Mouse (Mus musculus): ENCODE data around the gene Dlx2. TPM values are rescaled to one million over a fixed set of nuclear protein-coding genes. Genes with fewer than 3 reads are reported as not detected.

The Dlx2 gene
- total and polyA plus RNA-seq, 2 experiments from 2014 or later, result 1.1 TPM; not detected in 1

DNA sequence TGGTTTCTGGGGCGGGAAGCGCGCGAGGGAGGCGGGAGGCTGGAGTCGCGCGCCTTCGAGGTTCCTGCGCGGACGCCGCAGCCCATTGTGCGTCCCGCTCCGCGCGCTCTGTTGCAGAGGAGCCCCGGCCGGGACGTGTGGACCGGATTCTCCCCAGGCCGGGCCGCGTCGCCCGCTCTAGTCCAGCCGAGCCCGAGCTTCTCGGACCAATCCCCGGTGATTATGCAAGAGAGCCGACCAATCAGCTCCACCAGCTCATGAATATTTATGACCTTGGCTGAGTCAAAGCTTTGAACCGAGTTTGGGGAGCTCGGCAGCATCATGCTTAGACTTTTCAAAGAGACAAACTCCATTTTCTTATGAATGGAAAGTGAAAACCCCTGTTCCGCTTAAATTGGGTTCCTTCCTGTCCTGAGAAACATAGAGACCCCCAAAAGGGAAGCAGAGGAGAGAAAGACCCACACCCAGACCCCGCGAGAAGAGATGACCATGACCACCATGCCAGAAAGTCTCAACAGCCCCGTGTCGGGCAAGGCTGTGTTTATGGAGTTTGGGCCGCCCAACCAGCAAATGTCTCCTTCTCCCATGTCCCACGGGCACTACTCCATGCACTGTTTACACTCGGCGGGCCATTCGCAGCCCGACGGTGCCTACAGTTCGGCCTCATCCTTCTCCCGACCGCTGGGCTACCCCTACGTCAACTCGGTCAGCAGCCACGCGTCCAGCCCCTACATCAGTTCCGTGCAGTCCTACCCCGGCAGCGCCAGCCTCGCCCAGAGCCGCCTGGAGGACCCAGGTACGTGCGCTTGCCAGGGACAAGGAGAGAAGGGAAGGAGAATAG, 16.8 kb downstream of the Dlx2 start:
- no peak overlapping the region for H3K27ac ChIP-seq (ENCODE audit: low read depth)
- peak overlapping the region; percentile 76 for H3K4me2 ChIP-seq (ENCODE audit: low read depth, low read length)
- H3K36me3 ChIP-seq (replicated peaks; ENCODE audit: control insufficient read depth, insufficient read depth, low read length), result no peaks in the 10 kb centered on the region
- ATAC-seq (ENCODE audit: insufficient read depth, low read depth) (peak; percentile 80), DNase-seq (ENCODE audit: low spot score) (peak; percentile 69)
- no peak overlapping the region for H3K9ac ChIP-seq (replicated peaks; ENCODE audit: low read depth, low read length)
- TF ChIP-seq EP300 (IDR thresholded peaks at IDR 0.05; ENCODE audit: low read depth), result no peak
- no peak for TF ChIP-seq CTCF (IDR thresholded peaks at IDR 0.05; ENCODE audit: low read depth)
- H3K4me1 ChIP-seq (ENCODE audit: control insufficient read depth, insufficient read depth), result peaks cover 9% of the 10 kb centered on the region; the same call in 1 of the 2 replicates
- no peaks in the 10 kb centered on the region for H3K9me3 ChIP-seq (replicated peaks; ENCODE audit: control insufficient read depth, low read length)
- H3K27me3 ChIP-seq (ENCODE audit: control insufficient read depth, insufficient read depth, low read length), result peaks cover 99% of the 10 kb centered on the region
- H3K4me3 ChIP-seq (ENCODE audit: low read depth, low read length), result peak overlapping the region; percentile 54
- WGBS, result under 1% methylated on average over 60 of the region's 60 CpGs

DNA sequence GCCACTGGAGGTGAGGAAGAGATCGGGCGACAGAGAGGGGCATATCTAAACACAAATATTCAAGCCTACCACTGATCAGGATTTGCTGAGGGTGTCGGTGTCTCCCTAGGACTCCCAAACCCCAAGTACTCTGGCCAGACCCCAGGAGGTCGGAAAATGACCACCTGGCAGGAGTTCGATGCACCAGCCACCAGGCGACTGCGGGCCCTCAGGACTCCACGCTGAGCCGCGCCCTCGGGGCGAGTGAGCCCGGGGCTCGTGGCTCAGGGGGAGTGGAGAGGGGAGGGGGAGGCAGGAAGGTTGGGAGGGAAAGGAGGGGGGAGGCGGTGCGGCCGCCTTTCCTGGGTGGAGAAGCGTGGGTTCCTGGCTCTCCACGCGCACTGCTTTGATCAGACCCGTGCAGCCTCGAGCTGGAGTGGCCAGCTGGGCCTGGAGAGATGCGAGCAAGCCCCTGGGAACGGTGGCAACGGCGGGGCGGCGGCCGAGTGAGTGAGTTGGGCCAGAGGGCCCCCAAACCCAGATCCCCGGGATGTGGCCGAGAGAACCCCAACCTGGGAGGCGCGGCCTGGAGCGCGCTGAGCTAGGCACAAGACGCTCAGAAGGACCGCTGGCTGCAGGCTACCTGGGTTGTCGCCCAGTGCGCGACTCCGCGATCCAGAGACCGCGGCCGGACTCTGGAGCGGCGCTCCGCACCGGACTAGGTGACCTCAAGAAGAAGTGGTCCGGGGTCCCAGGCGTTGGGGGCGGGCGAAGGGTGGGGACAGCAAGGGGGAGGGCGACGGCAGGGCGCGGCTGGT, 17.6 kb downstream of the Dlx2 start:
- ATAC-seq (ENCODE audit: insufficient read depth, low read depth), result peak; percentile 24; the same call in 1 of the 2 replicates
- Histone ChIP-seq H3K4me2 (ENCODE audit: low read depth, low read length) (peak overlapping the region; percentile 76), H3K36me3 (replicated peaks; ENCODE audit: control insufficient read depth, insufficient read depth, low read length) (no peaks in the 10 kb centered on the region), H3K4me3 (ENCODE audit: low read depth, low read length) (peak overlapping the region; percentile 54), H3K27ac (ENCODE audit: low read depth) (no peak overlapping the region), H3K9me3 (replicated peaks; ENCODE audit: control insufficient read depth, low read length) (no peaks in the 10 kb centered on the region), H3K9ac (replicated peaks; ENCODE audit: low read depth, low read length) (no peak overlapping the region), H3K4me1 (ENCODE audit: control insufficient read depth, insufficient read depth) (peaks cover 9% of the 10 kb centered on the region; the same call in 1 of the 2 replicates), H3K27me3 (ENCODE audit: control insufficient read depth, insufficient read depth, low read length) (peaks cover 99% of the 10 kb centered on the region)
- WGBS, result 1% methylated on average over 54 of the region's 57 CpGs
- DNase-seq (ENCODE audit: low spot score), result no peak
- TF ChIP-seq EP300 (IDR thresholded peaks at IDR 0.05; ENCODE audit: low read depth) (no peak), CTCF (IDR thresholded peaks at IDR 0.05; ENCODE audit: low read depth) (no peak)

DNA sequence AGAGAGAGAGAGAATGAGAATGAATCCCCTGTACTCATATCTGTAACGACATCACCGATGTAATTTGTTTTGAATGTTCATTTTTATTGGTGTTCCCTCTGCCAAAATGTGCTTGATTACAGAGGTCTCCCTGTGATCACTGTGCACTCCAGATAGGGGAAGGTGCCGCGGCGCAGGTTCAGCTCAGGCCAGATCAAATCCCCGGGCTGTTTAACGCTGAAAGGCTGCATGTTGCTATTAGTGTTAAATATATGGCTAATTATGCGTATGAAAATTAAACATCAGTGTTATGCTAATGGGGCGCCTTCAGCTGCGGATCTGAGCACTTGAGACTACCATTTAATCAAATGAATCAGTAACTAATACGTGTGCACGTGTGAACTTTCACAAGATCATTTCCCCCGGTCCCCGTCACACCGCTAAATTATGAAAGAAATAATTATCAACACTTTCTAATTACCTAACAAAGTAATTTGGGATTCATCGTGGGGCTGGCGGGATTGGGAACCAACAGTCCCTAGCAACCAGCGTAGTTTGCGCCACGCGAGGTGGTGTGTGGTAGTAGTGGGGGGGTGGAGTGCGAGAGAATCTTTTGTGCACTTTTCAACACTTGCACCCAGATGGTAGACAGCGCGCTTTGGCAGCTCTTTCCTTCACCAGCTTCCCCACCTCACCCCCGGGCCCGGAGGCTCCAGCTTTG, 18.4 kb downstream of the Dlx2 start, which contains the start of gene Dlx1:
Dlx1 (plus strand) TSS at position 100 of the 700 bp plus-strand sequence.
- H3K27ac ChIP-seq (ENCODE audit: low read depth), result no peak within 1 kb of the TSS
- H3K36me3 ChIP-seq (replicated peaks; ENCODE audit: control insufficient read depth, insufficient read depth, low read length), result no peaks in the 10 kb centered on the region
- 4% methylated on average over 25 of the region's 26 CpGs for WGBS
- peaks cover 99% of the 10 kb centered on the region for H3K27me3 ChIP-seq (ENCODE audit: control insufficient read depth, insufficient read depth, low read length)
- peak within 1 kb of the TSS; percentile 54 for H3K4me3 ChIP-seq (ENCODE audit: low read depth, low read length)
- no peak for DNase-seq (ENCODE audit: low spot score)
- H3K4me1 ChIP-seq (ENCODE audit: control insufficient read depth, insufficient read depth), result peaks cover 9% of the 10 kb centered on the region; the same call in 1 of the 2 replicates
- H3K9me3 ChIP-seq (replicated peaks; ENCODE audit: control insufficient read depth, low read length), result no peaks in the 10 kb centered on the region
- peak within 1 kb of the TSS; percentile 76 for H3K4me2 ChIP-seq (ENCODE audit: low read depth, low read length)
- no peak within 1 kb of the TSS for H3K9ac ChIP-seq (replicated peaks; ENCODE audit: low read depth, low read length)
- ATAC-seq (ENCODE audit: insufficient read depth, low read depth), result no peak
- no peak for TF ChIP-seq EP300 (IDR thresholded peaks at IDR 0.05; ENCODE audit: low read depth)
- no peak for TF ChIP-seq CTCF (IDR thresholded peaks at IDR 0.05; ENCODE audit: low read depth)

DNA sequence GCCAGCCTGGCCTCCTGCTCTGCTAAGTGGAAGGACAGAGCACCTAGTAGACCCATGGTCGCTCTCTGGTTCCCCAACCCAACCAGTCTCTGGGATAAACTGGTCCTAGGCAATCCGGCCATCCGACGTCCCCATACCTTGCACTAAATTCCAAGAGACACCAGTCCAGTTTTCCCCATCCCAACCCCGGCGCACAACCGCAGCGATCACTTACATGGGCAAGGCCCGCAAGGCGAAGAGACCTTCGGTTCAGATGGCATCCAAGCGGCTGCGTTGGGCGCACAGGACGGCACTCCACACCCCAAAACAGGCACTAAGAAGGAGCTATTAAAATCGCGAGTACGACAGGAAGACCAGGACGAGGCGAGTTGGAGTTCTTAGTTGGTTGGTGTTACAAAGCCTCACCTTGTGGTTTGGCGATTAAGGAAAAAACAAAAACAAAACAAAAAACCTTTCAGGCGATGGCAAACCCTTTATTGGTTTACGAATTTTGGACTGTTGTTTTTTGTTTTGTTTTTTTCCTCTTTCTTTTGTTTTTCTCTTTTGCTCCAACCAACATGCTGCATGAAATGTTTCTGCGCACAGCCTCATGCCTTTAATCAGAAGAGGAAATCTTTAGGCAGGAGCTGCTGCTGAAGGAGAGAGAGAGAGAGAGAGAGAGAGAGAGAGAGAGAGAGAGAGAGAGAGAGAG, 19.1 kb downstream of the Dlx2 start:
- Histone ChIP-seq H3K4me3 (ENCODE audit: low read depth, low read length) (no peak overlapping the region), H3K4me2 (ENCODE audit: low read depth, low read length) (no peak overlapping the region), H3K36me3 (replicated peaks; ENCODE audit: control insufficient read depth, insufficient read depth, low read length) (no peaks in the 10 kb centered on the region), H3K4me1 (ENCODE audit: control insufficient read depth, insufficient read depth) (peaks cover 9% of the 10 kb centered on the region; the same call in 1 of the 2 replicates), H3K27me3 (ENCODE audit: control insufficient read depth, insufficient read depth, low read length) (peaks cover 99% of the 10 kb centered on the region), H3K9ac (replicated peaks; ENCODE audit: low read depth, low read length) (no peak overlapping the region), H3K27ac (ENCODE audit: low read depth) (no peak overlapping the region), H3K9me3 (replicated peaks; ENCODE audit: control insufficient read depth, low read length) (no peaks in the 10 kb centered on the region)
- ATAC-seq (ENCODE audit: insufficient read depth, low read depth) (no peak), DNase-seq (ENCODE audit: low spot score) (no peak)
- TF ChIP-seq EP300 (IDR thresholded peaks at IDR 0.05; ENCODE audit: low read depth) (no peak), CTCF (IDR thresholded peaks at IDR 0.05; ENCODE audit: low read depth) (no peak)
- 4% methylated on average over 24 of the region's 24 CpGs for WGBS
